Mouse (Mus musculus) E14TG2a.4 (cell line): ENCODE data around the gene Zcchc14.

Experiments used
- H3K27me3 ChIP-seq: 2 replicates; pipeline ENCODE4 v1.6.1; 2014; ENCODE audit warnings: low read length, control low read depth; ENCODE audit not compliant: insufficient read depth
- H3K36me3 ChIP-seq: 2 replicates; pipeline ENCODE4 v1.6.1; 2014; ENCODE audit warnings: low read length, control low read depth; ENCODE audit not compliant: insufficient read depth
- H3K4me1 ChIP-seq: replicated peaks from 2 replicates; pipeline ENCODE4 v1.6.1; 2014; ENCODE audit warnings: low read depth, low read length, control low read depth
- H3K4me3 ChIP-seq: replicated peaks from 2 replicates; pipeline ENCODE4 v1.5.1; 2014; ENCODE audit warnings: mild to moderate bottlenecking, low read length
- H3K9me3 ChIP-seq: 2 replicates; pipeline ENCODE4 v1.6.1; 2014; ENCODE audit warnings: low read length, control low read depth
- CTCF ChIP-seq: conservative IDR thresholded peaks from 2 replicates; pipeline ENCODE4 v1.5.1; 2014; ENCODE audit warnings: low read length
- NANOG ChIP-seq: IDR thresholded peaks from 2 replicates; pipeline ENCODE4 v1.6.1; 2014; ENCODE audit warnings: borderline replicate concordance, low read length, mixed read lengths
- POU5F1 ChIP-seq: IDR thresholded peaks from 2 replicates; pipeline ENCODE4 v1.6.1; 2014; ENCODE audit warnings: low read length, borderline replicate concordance

Zcchc14 gene

GRCm38 (mm10) chr8:121623043-121623442 lies 29.7 kb downstream of the Zcchc14 start:
- H3K36me3 ChIP-seq, result peaks cover 48% of the 10 kb centered on the region
- H3K9me3 ChIP-seq, result no peaks in the 10 kb centered on the region
- H3K27me3 ChIP-seq, result no peaks in the 10 kb centered on the region
- peaks cover 12% of the 10 kb centered on the region for H3K4me1 ChIP-seq
- no peak for TF ChIP-seq NANOG
- TF ChIP-seq CTCF, result no peak
- no peak overlapping the region for H3K4me3 ChIP-seq

DNA sequence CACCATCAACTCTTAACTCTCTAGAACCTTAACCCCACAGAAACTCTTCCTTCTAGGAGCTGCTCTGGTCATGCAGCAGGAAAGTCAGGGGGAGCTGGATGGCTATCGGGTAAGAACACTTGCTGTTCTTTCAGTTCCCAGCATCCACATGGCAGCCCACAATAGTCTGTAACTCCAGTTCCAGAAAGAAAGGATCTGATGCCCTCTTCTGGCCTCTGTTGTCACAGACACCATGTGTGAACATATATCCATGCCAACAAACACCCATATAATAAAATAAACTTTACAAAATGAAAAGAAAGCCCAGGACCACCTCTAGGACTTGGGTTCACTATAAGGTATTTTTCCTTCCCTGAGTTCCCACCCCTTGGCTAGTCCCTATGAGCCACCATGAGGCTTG lies 30.8 kb downstream of the Zcchc14 start:
- Histone ChIP-seq H3K4me1 (peaks cover 12% of the 10 kb centered on the region), H3K4me3 (no peak overlapping the region), H3K36me3 (peaks cover 49% of the 10 kb centered on the region), H3K9me3 (no peaks in the 10 kb centered on the region), H3K27me3 (no peaks in the 10 kb centered on the region)
- TF ChIP-seq NANOG, result no peak
- TF ChIP-seq POU5F1, result no peak
- TF ChIP-seq CTCF, result no peak

- H3K4me3 ChIP-seq, result no peak overlapping the region
Observed at GRCm38 (mm10) chr8:121620801-121621516, 31.7 kb downstream of the Zcchc14 start.

GRCm38 (mm10) chr8:121619401-121619995 lies 33.2 kb downstream of the Zcchc14 start:
- H3K36me3 ChIP-seq, result peaks cover 48% of the 10 kb centered on the region
- TF ChIP-seq CTCF (no peak), POU5F1 (no peak), NANOG (no peak)

More at GRCm38 (mm10) chr8:121620801-121621516, 31.7 kb downstream of the Zcchc14 start:
- H3K4me1 ChIP-seq, result peaks cover 12% of the 10 kb centered on the region
- no peaks in the 10 kb centered on the region for H3K27me3 ChIP-seq
- TF ChIP-seq CTCF (no peak), POU5F1 (no peak), NANOG (no peak)
- no peaks in the 10 kb centered on the region for H3K9me3 ChIP-seq
- H3K36me3 ChIP-seq, result peaks cover 49% of the 10 kb centered on the region

GRCm38 (mm10) chr8:121613419-121613818 lies 39.3 kb downstream of the Zcchc14 start:
- Histone ChIP-seq H3K27me3 (no peaks in the 10 kb centered on the region), H3K9me3 (no peaks in the 10 kb centered on the region), H3K4me1 (0 out of 2 replicates have a peak, but pooled peaks cover 4% of the 10 kb centered on the region), H3K36me3 (peaks cover 71% of the 10 kb centered on the region), H3K4me3 (no peak overlapping the region)
- TF ChIP-seq CTCF, result no peak
- no peak for TF ChIP-seq POU5F1
- no peak for TF ChIP-seq NANOG

More at GRCm38 (mm10) chr8:121619401-121619995, 33.2 kb downstream of the Zcchc14 start:
- Histone ChIP-seq H3K9me3 (no peaks in the 10 kb centered on the region), H3K27me3 (no peaks in the 10 kb centered on the region), H3K4me1 (0 out of 2 replicates have a peak, but pooled peaks cover 8% of the 10 kb centered on the region), H3K4me3 (no peak overlapping the region)

- TF ChIP-seq POU5F1 (no peak), NANOG (no peak), CTCF (no peak)
- Histone ChIP-seq H3K4me1 (peaks cover 21% of the 10 kb centered on the region), H3K4me3 (no peak overlapping the region)
Observed at GRCm38 (mm10) chr8:121609916-121610315, 42.8 kb downstream of the Zcchc14 start.

GRCm38 (mm10) chr8:121609251-121609650 lies 43.5 kb downstream of the Zcchc14 start:
- Histone ChIP-seq H3K27me3 (no peaks in the 10 kb centered on the region), H3K9me3 (no peaks in the 10 kb centered on the region), H3K4me1 (peaks cover 28% of the 10 kb centered on the region), H3K36me3 (peaks cover 79% of the 10 kb centered on the region), H3K4me3 (no peak overlapping the region)
- TF ChIP-seq POU5F1, result no peak

More at GRCm38 (mm10) chr8:121609916-121610315, 42.8 kb downstream of the Zcchc14 start:
- H3K9me3 ChIP-seq, result no peaks in the 10 kb centered on the region
- H3K27me3 ChIP-seq, result no peaks in the 10 kb centered on the region
- peaks cover 73% of the 10 kb centered on the region for H3K36me3 ChIP-seq

DNA sequence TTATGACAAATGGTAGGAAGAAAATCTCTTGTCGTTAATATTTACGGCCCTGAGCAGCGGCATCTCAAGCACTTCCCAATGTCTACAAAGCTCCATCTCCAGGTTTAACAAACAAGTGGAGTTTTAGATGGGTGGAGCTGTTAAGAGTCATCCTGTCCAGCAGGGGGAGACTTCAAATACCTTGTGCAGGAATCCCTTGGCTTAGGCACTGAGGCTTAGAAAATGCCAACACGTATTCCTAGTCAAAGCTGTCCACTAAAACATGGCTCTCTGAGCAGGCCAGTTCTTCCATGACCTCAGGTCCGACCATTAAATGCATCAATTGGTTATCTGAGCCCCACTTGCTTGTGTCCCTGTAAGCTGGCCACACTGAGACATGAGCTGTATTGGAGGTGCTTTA lies 45.0 kb downstream of the Zcchc14 start:
- H3K36me3 ChIP-seq, result peaks cover 84% of the 10 kb centered on the region
- no peaks in the 10 kb centered on the region for H3K27me3 ChIP-seq
- H3K4me3 ChIP-seq, result no peak overlapping the region
- H3K9me3 ChIP-seq, result no peaks in the 10 kb centered on the region
- H3K4me1 ChIP-seq, result peaks cover 35% of the 10 kb centered on the region
- TF ChIP-seq NANOG, result no peak
- peak; percentile 57 for TF ChIP-seq CTCF
- TF ChIP-seq POU5F1, result no peak
